Mouse (Mus musculus): ENCODE data around the gene Csrp1.

Gene Csrp1

DNA sequence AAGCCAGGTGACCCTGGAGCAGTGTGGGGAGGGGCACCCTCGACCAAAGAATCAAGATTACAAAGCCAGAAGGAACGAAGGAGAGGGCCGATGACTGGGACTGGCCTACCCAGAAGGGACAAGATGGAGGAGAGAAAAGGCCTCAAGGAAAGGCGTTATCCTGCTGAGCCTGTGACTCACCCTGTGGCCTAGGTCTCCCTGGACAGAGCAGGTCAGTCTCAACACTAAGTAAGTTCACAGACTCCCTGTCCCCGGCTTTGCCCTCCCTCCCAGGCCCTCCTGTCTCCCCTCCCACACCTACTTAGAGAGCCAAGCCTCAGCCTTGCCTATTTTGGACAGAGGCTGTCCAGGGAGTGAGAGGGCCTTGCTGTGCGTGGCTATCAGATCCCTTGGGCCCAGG, at the start of gene Csrp1:
Gene Csrp1, plus strand, starts transcription at position 79 of the 400 bp plus-strand sequence.
- no peak for DNase-seq (ENCODE audit: low spot score in 2 of 2)

DNA sequence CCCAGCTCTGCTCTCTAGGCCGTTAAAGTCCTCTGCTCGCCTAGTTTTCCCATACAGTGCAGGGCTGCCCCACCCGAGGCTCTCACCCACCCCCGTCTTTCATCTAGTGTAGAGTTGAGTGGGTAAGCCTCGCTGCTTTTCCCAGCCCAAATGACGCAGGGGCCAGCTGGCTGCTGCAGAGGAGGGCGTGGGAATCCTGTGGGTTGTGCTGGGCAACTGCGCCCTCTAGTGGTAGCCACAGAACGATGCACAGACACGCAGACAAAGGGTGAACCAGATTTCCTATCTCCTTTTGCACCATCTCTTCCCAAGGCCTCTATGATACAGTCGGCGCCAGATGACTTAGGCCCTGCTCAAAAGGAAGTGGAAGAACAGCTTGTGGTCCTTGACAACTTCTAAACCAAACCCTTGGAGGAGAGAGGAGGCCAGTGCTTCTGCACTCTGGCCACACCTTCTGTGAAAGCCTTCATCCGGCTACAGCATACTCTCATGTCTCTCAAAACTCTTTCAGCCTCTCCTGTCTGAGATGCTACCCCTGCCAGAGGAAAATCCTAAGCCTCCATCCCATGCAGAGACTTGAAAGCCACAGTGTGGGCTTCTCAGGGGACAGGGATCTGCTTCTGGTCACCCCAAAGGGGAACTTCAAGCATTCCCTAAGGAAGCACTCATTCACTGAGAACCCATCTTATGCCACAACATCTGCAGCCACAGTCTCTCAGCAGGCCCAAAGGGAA, 49.3 kb upstream of the Csrp1 start:
- peak; percentile 55 to 91 for DNase-seq (ENCODE audit: low spot score in 2 of 2)

DNA sequence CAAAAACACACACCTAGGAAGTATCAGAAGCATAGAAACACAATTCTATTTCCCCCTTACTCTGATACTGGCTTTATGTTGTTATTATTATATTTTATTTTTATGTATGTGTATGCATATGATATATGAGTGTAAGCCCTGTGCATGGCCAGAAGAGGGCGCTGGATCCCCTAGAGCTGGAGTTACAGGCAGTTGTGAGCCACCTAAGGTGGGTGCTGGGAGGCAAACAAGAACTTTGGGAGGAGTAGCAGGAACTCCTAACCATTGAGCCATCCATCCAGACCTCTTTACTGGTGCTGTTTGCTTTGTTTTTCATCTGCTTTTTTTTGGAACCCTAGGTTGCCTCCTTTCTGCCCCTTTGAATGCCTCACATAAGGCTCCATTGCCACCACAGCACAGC, 48.5 kb upstream of the Csrp1 start:
- DNase-seq (ENCODE audit: low spot score in 2 of 2) = no peak

DNA sequence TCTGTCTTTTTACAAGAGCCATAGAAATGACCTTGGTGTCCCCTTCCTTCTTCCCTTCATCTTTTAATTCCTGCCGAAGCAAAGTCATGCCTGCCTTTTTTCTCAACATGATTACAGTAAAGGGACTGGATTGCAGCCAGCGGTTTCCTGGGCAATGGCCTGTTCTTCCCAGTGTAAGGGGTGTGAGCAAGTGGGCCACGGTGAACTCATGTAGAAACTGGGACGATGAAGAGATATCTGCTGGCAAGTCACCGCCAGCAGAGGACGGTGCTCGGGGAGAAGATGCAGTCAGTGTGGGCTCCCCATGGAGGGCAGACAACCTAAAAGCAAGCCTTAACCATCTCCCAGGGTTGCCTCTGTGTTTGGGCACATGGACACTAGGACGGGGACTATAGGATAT, 47.9 kb upstream of the Csrp1 start:
- no peak for DNase-seq (ENCODE audit: low spot score in 2 of 2)

DNA sequence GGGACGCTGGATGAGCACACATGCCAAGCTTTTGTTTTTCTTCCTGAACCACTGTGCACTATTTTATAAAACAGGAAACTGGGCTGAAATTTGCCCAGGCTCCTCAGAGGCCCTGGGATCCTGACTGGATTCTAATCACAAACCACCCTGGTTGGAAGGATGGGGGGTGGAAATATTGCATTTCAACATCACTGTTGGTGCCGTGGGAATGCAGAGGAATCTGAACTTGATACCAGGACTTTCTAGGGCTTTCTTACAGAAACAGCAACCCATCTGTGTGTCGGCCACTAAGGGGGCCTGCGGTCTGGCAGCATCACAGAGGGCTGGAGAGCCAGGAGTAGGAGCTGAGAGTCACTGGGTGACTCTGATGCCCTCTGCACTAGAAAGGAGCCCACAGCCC, 47.5 kb upstream of the Csrp1 start:
- no peak for DNase-seq (ENCODE audit: low spot score in 2 of 2)

DNA sequence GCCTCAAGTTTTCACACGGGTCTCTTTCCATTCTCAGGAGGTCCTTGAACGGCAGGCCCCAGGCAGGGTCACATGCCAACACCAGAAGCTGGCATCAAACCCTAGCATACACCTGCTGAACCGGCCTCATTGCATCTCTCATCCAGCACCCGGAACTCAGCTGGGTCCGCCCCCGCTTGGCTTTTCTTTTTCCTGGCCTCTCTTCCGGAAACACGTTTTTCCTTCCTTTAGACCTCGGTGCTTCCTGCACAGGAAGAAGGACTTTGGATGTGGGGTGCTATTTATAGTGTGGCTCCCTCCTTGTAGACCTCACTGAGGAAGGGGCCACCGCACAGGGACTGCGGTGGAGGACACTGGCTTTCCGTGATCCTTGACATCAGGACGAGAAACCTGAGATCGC, 46.4 kb upstream of the Csrp1 start:
- DNase-seq (ENCODE audit: low spot score in 2 of 2) = no peak

DNA sequence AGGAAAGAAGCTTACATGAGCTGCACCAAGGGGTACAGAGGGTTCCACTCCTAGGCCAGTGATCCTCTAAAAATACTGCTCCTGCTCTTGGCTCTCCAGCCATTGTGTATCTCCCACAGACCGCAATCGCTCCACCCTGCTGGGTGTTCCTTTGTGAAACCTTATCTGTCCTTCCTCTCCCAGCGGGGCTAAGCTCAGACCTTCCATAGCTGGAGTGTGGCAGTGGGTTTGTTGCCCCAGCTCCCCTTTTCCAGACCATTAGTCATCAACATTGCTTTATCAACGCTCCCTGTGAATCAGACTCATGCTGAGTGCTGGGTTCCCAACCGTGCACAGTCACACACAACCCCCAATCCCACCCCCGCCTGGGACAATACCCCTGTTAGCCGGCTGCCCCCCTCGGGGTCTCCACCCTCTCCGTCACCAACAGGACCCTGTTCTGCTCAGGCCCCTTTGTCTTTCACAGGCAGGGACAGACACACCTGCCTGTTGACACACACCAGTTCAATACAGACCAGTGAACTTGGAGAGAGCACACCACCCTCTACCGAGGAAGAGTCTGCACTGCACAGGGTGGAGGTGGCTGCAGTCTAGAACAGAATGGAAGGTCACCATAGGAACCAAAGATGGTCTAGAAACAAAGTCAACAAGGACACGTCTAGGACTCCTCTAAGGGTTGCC, 44.3 kb upstream of the Csrp1 start:
- DNase-seq (ENCODE audit: low spot score in 2 of 2) = no peak

DNA sequence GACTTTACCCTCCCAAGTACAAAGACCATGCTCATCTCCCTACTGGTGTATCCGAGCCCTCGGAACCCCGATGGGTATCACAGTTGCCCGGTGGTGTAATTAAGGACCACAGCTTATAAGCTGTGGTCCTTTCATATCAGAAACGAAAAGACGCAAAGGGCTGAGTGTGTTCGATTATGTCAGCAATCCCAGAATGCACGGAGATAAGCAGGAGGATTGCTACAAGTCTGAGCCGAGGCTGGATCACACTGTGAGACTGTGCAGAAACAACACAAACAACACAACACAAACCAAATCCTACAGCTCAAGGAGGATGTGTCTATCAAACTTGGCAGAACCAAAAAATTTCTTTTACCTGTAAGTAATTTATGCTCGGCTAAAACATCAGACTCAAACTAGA, 43.6 kb upstream of the Csrp1 start:
- DNase-seq (ENCODE audit: low spot score in 2 of 2) = no peak

DNA sequence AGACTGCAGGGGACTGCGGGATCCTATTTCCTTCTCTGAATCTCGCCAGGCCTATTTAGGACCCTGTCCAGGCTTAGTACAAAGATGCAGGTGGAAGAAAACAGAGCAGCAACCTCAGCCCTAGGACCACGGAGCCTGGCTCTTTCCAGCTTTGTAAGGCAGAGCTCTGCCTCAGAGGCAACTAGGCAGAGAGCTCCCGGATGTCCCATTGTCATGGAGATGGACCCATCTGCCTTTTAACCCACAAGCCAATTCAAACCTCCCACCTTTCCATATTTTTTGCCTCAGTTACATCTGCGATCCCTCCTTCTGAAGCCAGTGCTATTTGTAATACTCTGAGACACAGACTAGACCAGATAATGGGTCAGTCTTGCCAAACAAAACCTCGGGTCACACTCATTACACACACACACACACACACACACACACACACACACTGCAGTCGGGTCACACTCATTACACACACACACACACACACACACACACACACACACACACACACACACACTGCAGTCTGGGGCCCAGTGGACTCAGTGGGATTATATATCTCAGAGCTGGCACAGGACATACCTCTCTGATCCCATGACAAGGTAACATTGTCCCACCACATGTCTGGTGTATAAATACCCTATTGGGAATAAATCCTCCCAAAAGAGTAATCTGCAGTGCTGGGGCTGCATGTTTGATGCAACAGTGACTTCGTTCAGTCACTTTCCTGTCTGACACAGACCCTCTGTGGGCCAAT, 42.8 kb upstream of the Csrp1 start:
- DNase-seq (ENCODE audit: low spot score in 2 of 2) = no peak

DNA sequence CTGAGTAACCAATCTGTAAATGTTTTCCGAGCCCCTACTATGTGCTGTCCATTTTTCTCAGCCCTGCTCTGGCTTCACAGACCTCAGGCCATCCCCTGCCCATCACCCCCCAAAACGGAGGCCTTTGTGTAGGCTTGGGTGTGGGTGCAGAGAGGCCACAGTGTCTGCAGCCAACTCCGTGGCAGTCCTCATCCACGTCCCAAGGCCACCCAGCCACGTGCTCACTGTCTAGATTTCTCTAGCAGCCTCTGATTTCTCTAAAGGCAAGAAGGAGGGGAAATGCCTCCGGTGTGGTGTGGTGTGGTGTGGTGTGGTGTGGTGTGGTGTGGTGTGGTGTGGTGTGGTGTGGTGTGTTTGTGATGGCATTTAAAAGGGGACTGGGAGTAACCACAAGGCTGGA, 41.7 kb upstream of the Csrp1 start:
- DNase-seq (ENCODE audit: low spot score in 2 of 2) = no peak

DNA sequence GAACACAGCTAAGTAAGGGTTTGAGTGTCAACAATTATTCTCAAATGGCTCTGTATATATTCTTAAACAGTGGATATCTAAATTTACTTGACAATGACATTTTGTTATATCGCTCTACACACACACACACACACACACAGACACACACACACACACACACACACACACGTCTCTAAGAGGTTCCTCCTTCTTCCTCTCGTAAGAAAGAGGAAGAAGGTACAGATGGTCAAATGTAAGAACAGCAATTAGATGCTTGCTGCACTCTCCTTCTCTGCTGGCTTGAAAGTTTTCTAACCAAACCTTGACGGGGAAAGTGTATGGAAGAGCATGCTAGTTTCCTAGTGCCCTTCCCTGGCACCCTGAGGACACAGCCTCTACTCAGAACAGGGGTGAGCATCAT, 39.1 kb upstream of the Csrp1 start:
- DNase-seq (ENCODE audit: low spot score in 2 of 2) = no peak

DNA sequence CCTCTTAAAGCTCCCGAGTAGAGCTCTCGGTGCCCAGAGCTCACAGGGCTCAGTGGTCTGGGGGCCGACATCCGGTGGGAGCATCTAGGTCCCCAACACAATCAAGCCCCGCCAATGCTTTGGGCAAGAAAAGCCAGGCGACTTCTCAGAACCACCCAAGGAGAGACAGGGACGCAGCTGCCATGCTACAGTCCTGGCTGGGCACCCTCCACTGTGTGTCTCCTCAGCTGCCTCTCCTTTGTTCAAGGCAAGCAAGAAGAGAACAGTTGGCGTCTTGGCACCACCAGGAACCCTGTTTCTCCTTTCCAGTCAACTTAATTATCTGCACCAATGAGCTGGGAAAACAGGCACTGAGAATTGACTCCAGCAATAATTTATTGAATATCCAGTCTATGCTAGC, 38.7 kb upstream of the Csrp1 start:
- no peak for DNase-seq (ENCODE audit: low spot score in 2 of 2)

DNA sequence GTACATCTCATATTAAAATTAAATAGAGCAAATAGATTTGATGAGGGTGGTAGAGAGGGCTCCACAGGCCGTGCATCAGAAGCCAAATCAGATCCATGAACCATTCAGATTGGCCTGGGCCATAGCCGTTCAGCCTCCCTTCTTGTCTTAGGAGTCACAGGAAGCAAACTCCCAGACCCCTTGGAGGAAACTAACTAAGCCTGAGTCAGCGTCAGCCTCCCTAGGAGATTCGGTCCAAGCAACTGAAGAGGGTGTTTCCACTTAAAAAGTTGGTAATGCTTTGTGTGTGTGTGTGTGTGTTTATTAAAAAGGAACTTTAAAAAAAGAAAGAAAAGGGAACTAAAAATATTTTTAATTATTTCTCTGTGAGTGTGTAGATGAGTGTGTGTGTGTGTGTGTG, 35.0 kb upstream of the Csrp1 start:
- DNase-seq (ENCODE audit: low spot score in 2 of 2) = no peak

DNA sequence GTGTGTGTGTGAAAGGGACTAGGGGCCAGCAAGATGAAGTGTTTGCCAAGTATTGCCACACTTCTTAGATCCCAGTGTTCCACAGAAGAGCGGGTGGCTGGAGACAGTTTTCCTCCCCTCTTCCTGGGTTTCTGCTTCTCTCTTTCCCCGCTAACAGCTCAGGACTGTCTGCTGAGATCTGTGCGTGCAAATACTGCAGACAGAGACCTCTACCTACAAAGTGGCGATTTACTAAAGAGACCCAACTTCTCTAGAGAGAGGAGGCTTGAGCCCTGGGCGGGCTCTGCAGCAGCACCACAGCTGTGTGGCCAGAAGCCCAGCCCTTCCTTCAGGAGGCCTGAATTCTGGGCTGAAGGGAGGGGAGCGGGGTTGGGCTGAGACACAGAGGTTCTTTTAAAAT, 34.5 kb upstream of the Csrp1 start:
- no peak for DNase-seq (ENCODE audit: low spot score in 2 of 2)

DNA sequence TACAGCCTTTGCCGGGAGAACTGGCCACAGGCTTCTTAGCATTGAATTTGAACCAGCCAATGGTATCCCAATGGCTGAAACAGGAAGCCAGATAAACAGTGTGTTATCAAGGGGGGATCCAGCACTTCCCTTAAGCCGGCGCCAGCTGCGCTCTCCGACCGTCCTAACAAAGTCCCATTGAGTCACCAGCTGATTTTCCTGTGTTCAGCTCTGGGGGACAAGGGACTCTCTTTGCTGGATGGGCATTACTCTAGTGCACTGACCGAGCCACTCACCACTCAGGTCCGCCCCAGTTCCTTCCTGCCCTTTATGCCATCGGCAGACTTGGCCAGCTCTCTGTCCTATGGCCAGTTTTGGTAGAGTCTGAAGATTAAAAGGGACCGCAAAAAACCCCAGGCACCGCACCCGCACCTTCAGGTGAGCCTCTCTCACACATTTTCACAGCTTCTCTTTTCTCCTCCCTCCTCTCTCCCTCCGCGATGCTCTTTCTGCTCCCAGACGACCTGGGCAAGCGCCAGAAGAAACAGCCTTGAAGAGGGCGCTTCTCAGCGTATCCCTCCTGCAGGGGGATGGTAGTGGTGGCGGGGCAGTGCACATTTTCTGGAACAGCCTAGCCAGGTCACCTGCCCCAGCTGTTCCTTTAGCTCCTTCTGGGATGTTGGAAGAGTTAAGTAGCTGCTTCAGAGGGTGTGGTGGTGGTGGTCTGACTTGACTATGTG, 32.9 kb upstream of the Csrp1 start:
- no peak for DNase-seq (ENCODE audit: low spot score in 2 of 2)

DNA sequence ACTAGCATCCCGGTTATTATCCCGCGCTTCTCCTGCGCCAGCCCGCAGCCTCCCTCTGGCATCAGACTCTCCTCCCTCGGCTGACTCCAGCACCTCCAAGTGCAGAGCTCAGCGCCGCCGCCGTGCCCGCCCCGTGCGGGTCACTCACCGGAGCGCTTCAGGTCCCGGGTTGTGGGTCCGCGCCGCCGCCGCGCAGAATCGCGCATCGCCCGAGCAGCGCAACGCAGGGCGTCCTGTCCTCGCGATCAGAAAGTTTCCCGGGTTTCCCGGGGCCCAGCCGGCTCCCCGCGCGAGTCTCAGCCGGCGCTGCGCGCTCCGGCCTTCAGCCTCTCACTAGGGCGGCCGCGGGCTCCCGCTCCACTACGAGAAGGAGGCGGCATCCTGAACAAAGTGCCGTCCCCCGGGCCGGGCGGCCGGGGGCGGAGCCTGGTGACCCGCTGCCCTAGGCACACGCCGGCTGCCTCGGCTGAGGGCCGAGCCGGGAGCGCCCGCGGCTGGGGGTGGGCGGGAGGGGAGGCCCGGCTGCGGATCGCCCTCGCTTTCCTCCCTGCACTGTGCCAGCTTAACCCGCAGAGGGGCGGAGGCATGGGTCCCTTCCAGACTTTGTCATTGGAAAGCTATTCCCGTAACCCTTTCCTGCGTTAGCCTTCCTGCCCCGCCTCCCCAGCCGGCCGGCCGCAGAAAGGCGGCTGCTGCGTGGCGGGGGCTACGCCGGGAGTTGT, 31.9 kb upstream of the Csrp1 start:
- DNase-seq (ENCODE audit: low spot score in 2 of 2) = no peak

DNA sequence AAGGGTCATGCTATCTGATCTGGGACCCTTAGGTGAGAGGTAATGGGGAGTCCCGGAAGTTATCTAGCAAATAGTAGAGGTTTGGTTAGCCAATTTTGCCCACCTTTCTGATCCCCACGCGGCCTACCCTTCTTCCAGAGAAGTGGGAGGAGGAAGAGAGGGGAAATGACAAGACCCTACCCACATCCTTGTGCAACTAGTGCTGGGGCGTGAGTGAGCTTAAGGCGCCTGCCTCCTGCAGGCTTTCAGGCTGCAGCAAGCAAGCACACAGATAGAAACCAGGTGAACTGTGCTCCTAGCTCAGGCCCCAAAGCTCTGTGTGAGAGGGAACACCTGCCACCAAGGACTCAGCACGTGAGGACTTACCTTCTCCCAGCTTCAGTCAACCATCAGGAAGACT, 31.2 kb upstream of the Csrp1 start:
- no peak for DNase-seq (ENCODE audit: low spot score in 2 of 2)

DNA sequence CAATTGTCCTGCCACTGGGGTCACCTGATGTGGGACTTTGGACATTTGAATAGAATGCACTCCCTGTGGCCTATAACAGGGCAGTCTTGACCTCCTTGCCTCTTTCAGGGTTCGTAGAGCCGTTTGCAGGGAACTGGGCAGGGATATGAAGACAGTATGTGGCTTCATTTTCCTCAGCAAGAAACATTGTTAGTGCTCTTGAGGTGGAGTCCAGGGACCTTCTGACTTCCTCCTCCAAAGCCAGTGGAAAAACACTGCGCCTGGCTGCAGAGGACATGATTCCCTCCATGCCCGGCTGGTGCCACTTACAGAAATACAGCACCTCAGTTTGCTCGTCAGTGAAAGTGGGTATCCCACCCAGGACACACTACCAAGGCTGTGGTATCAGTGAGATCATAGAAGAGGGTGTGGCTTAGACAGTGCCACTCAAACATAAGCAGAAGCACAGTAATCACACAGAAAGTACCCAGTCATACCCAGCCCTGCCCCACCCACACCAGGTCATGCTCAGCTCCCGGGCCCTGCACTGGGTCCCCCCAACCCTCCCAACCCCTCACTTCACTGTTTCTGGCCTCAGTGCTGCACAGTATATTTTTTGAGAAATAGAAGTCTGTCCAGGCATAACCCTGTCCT, 29.0 kb upstream of the Csrp1 start:
- no peak for DNase-seq (ENCODE audit: low spot score in 2 of 2)

DNA sequence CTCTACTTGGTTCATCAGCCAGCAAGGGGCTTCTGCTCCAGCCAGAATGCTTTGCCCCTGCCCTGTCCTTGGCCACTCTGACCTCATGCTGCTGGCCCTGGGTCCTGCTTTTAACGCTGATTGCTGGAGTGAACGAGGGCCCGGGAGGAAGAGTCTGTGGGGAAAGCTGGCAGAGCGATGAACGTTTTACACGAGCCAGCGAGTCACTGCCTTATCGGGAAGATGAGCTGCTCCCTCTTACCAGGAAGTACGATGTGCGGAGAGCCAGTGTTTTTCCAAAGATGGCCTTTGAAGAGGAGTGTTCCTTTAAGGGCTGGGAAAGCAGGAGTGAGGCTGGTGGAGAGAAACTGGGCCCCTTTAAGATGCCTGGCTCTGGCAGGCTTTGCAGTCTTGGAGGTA, 28.4 kb upstream of the Csrp1 start:
- DNase-seq (ENCODE audit: low spot score in 2 of 2) = no peak

DNA sequence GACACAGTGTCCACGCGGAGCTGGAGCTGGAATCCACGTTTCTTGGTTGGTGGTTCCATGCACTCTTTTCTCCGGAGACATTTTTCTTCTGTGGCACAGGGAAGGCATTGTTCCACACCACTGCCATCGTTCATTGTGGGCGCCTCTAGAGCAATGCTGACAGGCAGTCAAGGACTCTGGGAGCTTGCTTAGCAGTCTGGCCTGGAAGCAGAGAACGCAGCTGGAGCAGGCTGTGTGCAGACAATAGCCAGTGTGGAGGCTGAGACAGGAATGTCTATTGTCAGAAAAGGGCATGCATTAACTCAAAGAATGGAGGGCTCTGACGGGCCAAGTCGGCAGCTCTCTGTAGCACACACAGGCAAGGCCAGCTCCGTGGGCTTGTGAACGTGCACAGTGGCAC, 25.7 kb upstream of the Csrp1 start:
- no peak for DNase-seq (ENCODE audit: low spot score in 2 of 2)

DNA sequence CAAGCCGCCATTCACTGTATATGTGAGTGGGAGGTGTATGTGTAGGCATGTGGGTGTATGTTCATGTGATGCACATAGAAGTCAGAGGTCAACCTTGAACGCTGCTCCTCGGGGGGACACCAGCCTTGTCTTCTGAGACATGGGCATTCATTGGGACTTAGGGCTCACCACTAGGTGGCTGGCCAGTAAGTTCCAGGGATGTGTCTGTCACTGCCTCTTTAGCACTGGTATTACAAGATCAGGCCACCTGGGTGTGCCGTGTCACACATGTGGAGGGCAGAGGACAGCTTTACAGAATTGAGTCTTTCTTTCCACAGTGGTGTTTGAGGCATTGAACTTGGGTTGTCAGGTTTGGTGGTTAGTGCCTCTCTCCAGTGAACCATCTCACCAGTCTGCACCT, 22.4 kb upstream of the Csrp1 start:
- no peak for DNase-seq (ENCODE audit: low spot score in 2 of 2)

Measured in left cerebral cortex, adult 9 months (tissue).